Mouse (Mus musculus): ENCODE measurements at regions not wholly inside any gene's neighbourhood (a gene's known extent, or its start where the extent isn't known, plus 50 kb on each side); places are given as distances from the start of the nearest gene placed in this dataset.

- DNase-seq (ENCODE audit: low spot score in 2 of 2): no peak
These were observed 464.1 kb upstream of the Nrp1 start for GRCm38 (mm10) chr8:127894284-127894683.

GRCm38 (mm10) chr8:127908436-127908835 is 450.0 kb upstream of the Nrp1 start:
- DNase-seq (ENCODE audit: low spot score in 2 of 2): no peak

- no peak for DNase-seq (ENCODE audit: low spot score in 2 of 2)
These were observed 448.8 kb upstream of the Nrp1 start for GRCm38 (mm10) chr8:127909580-127909979.

GRCm38 (mm10) chr8:127914086-127914485 is 444.3 kb upstream of the Nrp1 start:
- peak; percentile 24 to 37 for DNase-seq (ENCODE audit: low spot score in 2 of 2)

- DNase-seq (ENCODE audit: low spot score in 2 of 2): no peak
These were observed 443.5 kb upstream of the Nrp1 start for GRCm38 (mm10) chr8:127914914-127915313.

- DNase-seq (ENCODE audit: low spot score in 2 of 2): peak; percentile 20 to 35
These were observed 442.8 kb upstream of the Nrp1 start for GRCm38 (mm10) chr8:127915591-127916028.

GRCm38 (mm10) chr8:127921925-127922324 is 436.5 kb upstream of the Nrp1 start:
- no peak for DNase-seq (ENCODE audit: low spot score in 2 of 2)

GRCm38 (mm10) chr8:127923321-127923720 is 435.1 kb upstream of the Nrp1 start:
- DNase-seq (ENCODE audit: low spot score in 2 of 2): no peak

GRCm38 (mm10) chr8:127932276-127932675 is 426.1 kb upstream of the Nrp1 start:
- no peak for DNase-seq (ENCODE audit: low spot score in 2 of 2)

- DNase-seq (ENCODE audit: low spot score in 2 of 2): peak in 1 of 2 experiments; percentile 27
These were observed 421.5 kb upstream of the Nrp1 start for GRCm38 (mm10) chr8:127936792-127937435.

GRCm38 (mm10) chr8:127939284-127939985 is 419.0 kb upstream of the Nrp1 start:
- DNase-seq (ENCODE audit: low spot score in 2 of 2): peak; percentile 42 to 44

GRCm38 (mm10) chr8:127939986-127940359 is 418.4 kb upstream of the Nrp1 start:
- DNase-seq (ENCODE audit: low spot score in 2 of 2): peak in 1 of 2 experiments; percentile 11

- no peak for DNase-seq (ENCODE audit: low spot score in 2 of 2)
These were observed 416.1 kb upstream of the Nrp1 start for GRCm38 (mm10) chr8:127942319-127942718.

- DNase-seq (ENCODE audit: low spot score in 2 of 2): no peak
These were observed 413.4 kb upstream of the Nrp1 start for GRCm38 (mm10) chr8:127944955-127945498.

- DNase-seq (ENCODE audit: low spot score in 2 of 2): no peak
These were observed 400.8 kb upstream of the Nrp1 start for GRCm38 (mm10) chr8:127957571-127957970.

- no peak for DNase-seq (ENCODE audit: low spot score in 2 of 2)
These were observed 399.9 kb upstream of the Nrp1 start for GRCm38 (mm10) chr8:127958351-127959044.

GRCm38 (mm10) chr8:127962862-127963261 is 395.5 kb upstream of the Nrp1 start:
- DNase-seq (ENCODE audit: low spot score in 2 of 2): no peak

GRCm38 (mm10) chr8:127963625-127964024 is 394.8 kb upstream of the Nrp1 start:
- no peak for DNase-seq (ENCODE audit: low spot score in 2 of 2)

GRCm38 (mm10) chr8:127964801-127965200 is 393.6 kb upstream of the Nrp1 start:
- DNase-seq (ENCODE audit: low spot score in 2 of 2): no peak

GRCm38 (mm10) chr8:127965341-127965740 is 393.1 kb upstream of the Nrp1 start:
- DNase-seq (ENCODE audit: low spot score in 2 of 2): no peak

GRCm38 (mm10) chr8:127968026-127968425 is 390.4 kb upstream of the Nrp1 start:
- DNase-seq (ENCODE audit: low spot score in 2 of 2): no peak

GRCm38 (mm10) chr8:127973194-127973593 is 385.2 kb upstream of the Nrp1 start:
- no peak for DNase-seq (ENCODE audit: low spot score in 2 of 2)
